Mouse (Mus musculus) layer of hippocampus, postnatal 36 days (tissue): Measurements from ENCODE around the gene Praf2. TPM values are rescaled to one million over a fixed set of nuclear protein-coding genes. Genes with fewer than 3 reads are reported as not detected.

Source experiments
- DNase-seq, 2 experiments: peaks; one replicate each; pipeline ENCODE4 v3.0.0; 2022
- total RNA-seq, 2 experiments: library from RNA; stranded (reverse); gene quantifications; 2 replicates each; pipeline ENCODE4 v1.2.3; 2021

Praf2 gene
- total RNA-seq, 2 experiments from 2014 or later = 101 to 104 TPM

- DNase-seq = no peak
These were observed 50.4 kb downstream of the Praf2 start for GRCm38 (mm10) chrX:7778450-7779244.

- no peak for DNase-seq
These were observed 51.1 kb downstream of the Praf2 start for GRCm38 (mm10) chrX:7779294-7779693.

Other genes with a start within 250 kb of the Praf2 start
- gene Foxp3, start 154.8 kb upstream of the Praf2 start, total RNA-seq = under 1 TPM in 1 of 2 experiments, not detected in 1; 0.23 TPM
- 10 to 100 TPM; 15.3 to 18.4 TPM for gene Ppp1r3f, start 154.2 kb upstream of the Praf2 start, total RNA-seq
- gene Ccdc22, start 122.9 kb upstream of the Praf2 start, total RNA-seq = 10 to 100 TPM; 23.7 to 26.3 TPM
- gene Cacna1f, start 121.4 kb upstream of the Praf2 start, total RNA-seq = not detected
- 1,000 to 10,000 TPM; 1,719 to 2,032 TPM for gene Syp, start 90.0 kb upstream of the Praf2 start, total RNA-seq
- gene Prickle3, start 71.2 kb upstream of the Praf2 start, total RNA-seq = under 1 TPM; 0.62 to 0.99 TPM
- 1 to 10 TPM; 5.1 to 5.7 TPM for gene Plp2, start 57.0 kb upstream of the Praf2 start, total RNA-seq
- under 1 TPM; 0.15 to 0.30 TPM for gene Magix, start 47.2 kb upstream of the Praf2 start, total RNA-seq
- 10 to 100 TPM; 35.0 to 36.2 TPM for gene Gpkow, start 31.3 kb upstream of the Praf2 start, total RNA-seq
- 10 to 100 TPM; 56.6 to 65.1 TPM for gene Wdr45, start 14.1 kb upstream of the Praf2 start, total RNA-seq
- gene Gm45208, start 6.2 kb upstream of the Praf2 start, total RNA-seq = under 1 TPM in 1 of 2 experiments, not detected in 1; 0.61 TPM
- 10 to 100 TPM; 14.3 to 16.0 TPM for gene Ccdc120, start 22.5 kb downstream of the Praf2 start, total RNA-seq
- gene Tfe3, start 34.1 kb downstream of the Praf2 start, total RNA-seq = 10 to 100 TPM; 26.7 to 27.4 TPM
- 100 to 1,000 TPM in 1 of 2 experiments, 10 to 100 TPM in 1; 92.2 to 106 TPM for gene Gripap1, start 61.3 kb downstream of the Praf2 start, total RNA-seq
- 10 to 100 TPM in 1 of 2 experiments, 1 to 10 TPM in 1; 7.3 to 10.3 TPM for gene Kcnd1, start 93.8 kb downstream of the Praf2 start, total RNA-seq
- 10 to 100 TPM; 79.8 to 82.6 TPM for gene Otud5, start 112.9 kb downstream of the Praf2 start, total RNA-seq
- gene Pim2, start 149.8 kb downstream of the Praf2 start, total RNA-seq = 10 to 100 TPM; 57.8 to 58.6 TPM
- gene Slc35a2, start 155.6 kb downstream of the Praf2 start, total RNA-seq = 10 to 100 TPM; 39.9 to 40.9 TPM
- 10 to 100 TPM; 82.7 to 83.6 TPM for gene Pqbp1, start 170.8 kb downstream of the Praf2 start, total RNA-seq
- gene Timm17b, start 170.9 kb downstream of the Praf2 start, total RNA-seq = 10 to 100 TPM; 22.2 to 24.0 TPM
- gene Gm10491, start 179.4 kb downstream of the Praf2 start, total RNA-seq = not detected
- gene Gm10490, start 181.1 kb downstream of the Praf2 start, total RNA-seq = 1 to 10 TPM in 1 of 2 experiments, not detected in 1; 1.2 TPM
- 100 to 1,000 TPM; 365 to 412 TPM for gene Pcsk1n, start 191.4 kb downstream of the Praf2 start, total RNA-seq
- not detected for gene Eras, start 200.2 kb downstream of the Praf2 start, total RNA-seq
- 10 to 100 TPM; 50.6 to 50.8 TPM for gene Hdac6, start 219.4 kb downstream of the Praf2 start, total RNA-seq
- gene Gata1, start 249.6 kb downstream of the Praf2 start, total RNA-seq = not detected